Mouse (Mus musculus) macrophage (primary cell): ENCODE results near the gene Sap30l. TPM values are rescaled to one million over a fixed set of nuclear protein-coding genes. Genes with fewer than 3 reads are reported as not detected.
"Not testable (repeated sequence)": the region's sequence is repeated elsewhere in the genome, so short reads cannot be mapped to it uniquely, and the experiment has no call there.

Experiments used
- H3K27ac ChIP-seq: fragments of 350-480 bp; formaldehyde crosslinking; 2 replicates; pipeline ENCODE4 v1.9.0; 2021
- H3K36me3 ChIP-seq: fragments of 350-480 bp; formaldehyde crosslinking; 2 replicates; pipeline ENCODE4 v1.9.0; 2021; ENCODE audit errors: inconsistent target
- H3K4me3 ChIP-seq: fragments of 350-480 bp; formaldehyde crosslinking; 2 replicates; pipeline ENCODE4 v1.9.0; 2021; ENCODE audit errors: inconsistent target
- H3K79me2 ChIP-seq: fragments of 350-480 bp; formaldehyde crosslinking; 2 replicates; pipeline ENCODE4 v1.9.0; 2021; ENCODE audit errors: inconsistent target
- WGBS: methylation state at CpG from one replicate; pipeline ENCODE4 v1.1.7; 2026; ENCODE audit warnings: inconsistent platforms; ENCODE audit not compliant: missing documents; 5-methylcytosine and 5-hydroxymethylcytosine counted together
- polyA plus RNA-seq: library from polyadenylated mRNA; stranded (reverse); fragments of 250-400 nt; gene quantifications from 3 replicates; pipeline ENCODE4 v1.2.4, GENCODE M21; 2018; ENCODE audit warnings: inconsistent platforms

The Sap30l gene
- polyA plus RNA-seq, 1 experiment from 2014 or later, result 13.0 TPM

DNA sequence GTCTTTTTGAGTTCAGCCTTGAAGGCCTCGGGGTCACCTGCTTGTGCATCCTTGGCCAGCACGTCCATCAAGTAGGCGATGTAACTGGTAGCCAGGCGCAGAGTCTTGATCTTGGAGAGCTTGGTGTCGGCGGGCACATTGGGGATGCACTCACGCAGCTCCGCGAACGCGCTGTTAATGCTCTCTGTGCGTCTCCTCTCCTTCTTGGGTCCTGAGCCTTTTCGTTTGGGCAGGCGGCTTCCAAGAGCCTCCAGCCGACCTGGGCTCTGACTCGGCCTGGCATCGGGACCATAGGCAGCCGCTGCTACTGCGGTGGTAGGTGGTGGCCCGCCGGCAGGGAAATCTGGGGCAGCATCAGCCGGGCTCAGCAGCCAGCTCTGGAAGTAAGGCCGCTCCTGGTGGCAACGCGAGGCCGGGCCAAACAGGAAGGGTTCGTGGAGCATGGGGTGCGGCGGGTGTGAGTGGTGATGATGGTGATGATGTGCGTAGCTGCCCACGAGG is 29.9 kb downstream of the Sap30l start:
- H3K79me2 ChIP-seq, result no peaks in the 10 kb centered on the region
- no peak overlapping the region for H3K27ac ChIP-seq
- no peaks in the 10 kb centered on the region for H3K36me3 ChIP-seq
- whole genome bisulfite sequencing, result 29% methylated on average over 31 of the region's 31 CpGs
- H3K4me3 ChIP-seq, result no peak overlapping the region

DNA sequence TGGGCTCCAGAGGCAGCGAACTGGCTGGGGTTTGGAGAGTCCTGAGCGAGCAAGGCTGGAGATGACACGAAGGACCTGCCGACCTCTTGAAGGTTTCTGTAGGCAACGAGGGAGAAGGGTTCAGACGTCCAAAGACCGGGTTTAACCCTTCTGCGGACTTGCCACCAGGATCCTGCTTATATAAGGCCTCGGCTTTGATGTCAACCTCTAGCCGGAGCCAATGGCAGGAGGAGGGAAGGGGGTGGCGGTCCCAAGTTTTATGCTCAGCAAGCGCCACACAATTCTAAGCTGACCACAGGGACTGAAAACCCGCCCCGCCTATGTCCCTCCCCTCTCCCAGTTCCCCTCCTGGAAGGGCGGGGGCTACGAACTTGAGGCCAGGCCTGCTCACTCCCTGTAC is 30.4 kb downstream of the Sap30l start:
- H3K36me3 ChIP-seq, result no peaks in the 10 kb centered on the region
- H3K79me2 ChIP-seq, result no peaks in the 10 kb centered on the region
- H3K27ac ChIP-seq, result no peak overlapping the region
- no peak overlapping the region for H3K4me3 ChIP-seq
- WGBS, result 36% methylated on average over 16 of the region's 16 CpGs

DNA sequence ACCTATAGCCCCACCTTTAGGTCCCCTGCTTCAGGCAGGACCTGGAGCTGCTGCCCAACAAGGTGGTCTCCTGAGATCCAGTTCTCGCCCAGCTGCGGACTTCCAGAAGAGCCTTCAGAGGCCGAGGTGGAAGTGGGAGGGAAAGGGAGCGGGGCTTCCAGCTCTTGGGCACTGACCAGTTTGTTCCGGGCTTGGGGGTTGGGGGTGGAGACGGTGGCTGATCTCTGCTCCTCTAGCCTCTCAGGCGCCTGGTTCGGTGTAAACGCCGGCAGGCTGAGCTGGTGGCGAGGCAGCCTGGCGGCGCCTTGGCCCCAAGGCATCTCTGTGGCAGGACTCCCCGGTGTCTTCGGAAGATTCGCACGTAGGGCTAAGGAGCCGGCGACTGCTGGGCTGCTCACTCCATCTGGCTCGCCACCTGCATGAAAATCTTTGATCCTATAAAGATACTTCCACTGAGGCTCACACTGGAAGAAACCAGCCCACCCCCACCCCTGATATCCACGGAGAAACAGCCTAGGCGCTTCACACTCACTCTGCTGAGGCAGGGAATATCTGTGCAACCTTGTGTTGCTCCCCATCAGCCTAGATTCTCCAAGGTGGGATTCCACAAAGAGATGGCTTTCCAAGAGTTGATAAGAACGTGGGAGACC is 31.2 kb downstream of the Sap30l start, which contains the start of gene Hand1:
Gene Hand1, minus strand, starts transcription at position 267 of the 650 bp plus-strand sequence.
- no peak within 1 kb of the TSS for H3K4me3 ChIP-seq
- no peak within 1 kb of the TSS for H3K27ac ChIP-seq
- no peaks in the 10 kb centered on the region for H3K36me3 ChIP-seq
- 32% methylated on average over 22 of the region's 23 CpGs for WGBS
- no peaks in the 10 kb centered on the region for H3K79me2 ChIP-seq

DNA sequence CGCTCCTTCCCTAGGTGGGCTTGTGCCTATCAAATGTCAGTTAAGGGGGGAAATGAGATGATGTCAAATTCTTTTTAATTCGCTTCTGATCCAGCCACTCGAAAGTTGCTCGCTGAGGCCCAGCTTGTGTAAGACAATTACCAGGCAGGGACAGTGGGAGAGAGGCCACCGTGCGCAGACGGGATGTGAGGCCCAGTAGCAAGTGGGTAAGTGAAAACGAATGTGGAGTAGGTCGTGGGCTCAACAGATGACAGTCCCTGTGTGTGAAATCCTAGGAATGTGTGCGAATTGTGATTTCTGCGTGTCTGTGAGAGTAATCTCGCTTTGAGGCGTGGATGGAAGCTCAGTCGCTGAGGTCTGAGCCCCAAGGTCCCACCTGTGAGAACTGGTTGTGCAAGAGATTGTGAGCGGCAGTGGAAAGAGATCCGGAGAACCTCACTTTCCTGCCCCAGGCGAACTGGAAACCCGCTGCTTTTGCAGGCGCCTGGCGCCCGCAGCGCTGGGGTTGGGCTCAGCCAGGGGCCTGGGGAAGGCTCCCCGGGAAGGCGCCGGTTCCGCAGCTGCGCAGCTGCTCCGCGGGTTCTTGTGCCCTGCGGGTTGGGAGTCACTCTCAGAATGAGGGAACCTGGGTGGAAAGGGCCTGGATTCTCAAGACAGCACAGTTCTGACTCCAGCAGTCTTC is 32.0 kb downstream of the Sap30l start:
- no peak overlapping the region for H3K27ac ChIP-seq
- no peaks in the 10 kb centered on the region for H3K36me3 ChIP-seq
- H3K4me3 ChIP-seq, result no peak overlapping the region
- 11% methylated on average over 30 of the region's 30 CpGs for WGBS
- no peaks in the 10 kb centered on the region for H3K79me2 ChIP-seq

DNA sequence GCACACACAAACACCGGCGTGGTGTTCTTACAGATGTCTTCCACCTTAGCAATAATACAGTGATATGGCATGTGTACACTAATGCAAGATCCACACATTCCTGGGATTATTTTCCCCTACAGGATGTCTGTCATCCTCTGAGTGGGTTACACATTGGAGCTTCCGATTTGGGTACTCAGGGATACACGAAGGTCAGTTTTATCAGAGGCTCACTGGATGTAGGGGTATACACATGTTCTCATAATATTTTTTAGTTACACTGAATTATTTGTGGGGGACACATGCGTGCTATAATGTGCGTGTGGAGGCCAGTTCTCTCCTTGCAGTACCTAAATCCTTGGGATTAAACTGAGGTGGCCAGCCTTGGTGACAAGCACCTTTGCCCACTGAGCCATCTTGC is 32.6 kb downstream of the Sap30l start:
- H3K79me2 ChIP-seq, result no peaks in the 10 kb centered on the region
- H3K4me3 ChIP-seq, result no peak overlapping the region
- 21% methylated on average over 6 of the region's 6 CpGs for whole genome bisulfite sequencing

DNA sequence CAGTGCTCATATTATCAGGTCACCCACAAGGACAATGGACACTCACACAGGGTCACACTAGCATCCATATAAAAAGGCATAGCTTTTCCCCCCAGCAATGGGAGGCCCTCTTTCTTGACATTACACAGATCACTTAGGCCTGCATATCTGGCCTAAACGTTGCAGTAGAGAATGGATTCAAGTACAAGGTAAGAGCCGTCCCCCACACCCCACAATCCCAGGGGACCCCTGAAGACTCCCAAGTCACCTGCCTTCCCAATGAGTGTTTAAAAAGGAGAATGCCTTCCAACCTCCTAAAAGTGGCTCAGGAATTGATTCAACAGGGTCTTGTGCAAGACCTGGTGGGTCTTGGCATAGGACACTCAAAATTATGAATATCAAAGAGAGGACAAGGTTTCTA is 33.9 kb downstream of the Sap30l start:
- no peaks in the 10 kb centered on the region for H3K36me3 ChIP-seq
- WGBS, result 66% methylated on average over 2 of the region's 2 CpGs
- no peak overlapping the region for H3K27ac ChIP-seq
- H3K79me2 ChIP-seq, result no peaks in the 10 kb centered on the region
- H3K4me3 ChIP-seq, result no peak overlapping the region

More for the DNA sequence above, 32.6 kb downstream of the Sap30l start:
- H3K36me3 ChIP-seq, result no peaks in the 10 kb centered on the region
- H3K27ac ChIP-seq, result no peak overlapping the region

DNA sequence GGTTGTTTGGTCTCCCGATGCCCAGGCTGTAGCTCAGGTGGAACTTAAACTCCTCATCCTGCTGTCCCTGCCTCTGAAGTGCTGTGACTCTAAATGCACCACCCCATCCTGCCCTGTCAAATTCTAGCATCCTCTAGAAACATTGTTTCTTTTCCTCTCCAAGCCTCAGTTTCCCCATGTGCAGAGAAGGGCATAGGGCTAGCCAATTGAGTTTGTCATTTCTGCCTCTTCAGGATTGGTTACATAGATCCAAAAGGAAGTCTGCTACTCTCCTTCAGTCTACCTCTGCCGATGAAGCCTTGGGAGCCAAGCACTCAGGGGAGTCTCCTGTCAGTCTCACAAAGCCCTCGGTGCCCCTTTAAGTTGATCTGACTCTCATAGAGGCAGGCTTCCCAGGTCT is 34.5 kb downstream of the Sap30l start:
- Histone ChIP-seq H3K36me3 (no peaks in the 10 kb centered on the region), H3K27ac (no peak overlapping the region), H3K79me2 (no peaks in the 10 kb centered on the region), H3K4me3 (no peak overlapping the region)
- 32% methylated on average over 3 of the region's 3 CpGs for WGBS

DNA sequence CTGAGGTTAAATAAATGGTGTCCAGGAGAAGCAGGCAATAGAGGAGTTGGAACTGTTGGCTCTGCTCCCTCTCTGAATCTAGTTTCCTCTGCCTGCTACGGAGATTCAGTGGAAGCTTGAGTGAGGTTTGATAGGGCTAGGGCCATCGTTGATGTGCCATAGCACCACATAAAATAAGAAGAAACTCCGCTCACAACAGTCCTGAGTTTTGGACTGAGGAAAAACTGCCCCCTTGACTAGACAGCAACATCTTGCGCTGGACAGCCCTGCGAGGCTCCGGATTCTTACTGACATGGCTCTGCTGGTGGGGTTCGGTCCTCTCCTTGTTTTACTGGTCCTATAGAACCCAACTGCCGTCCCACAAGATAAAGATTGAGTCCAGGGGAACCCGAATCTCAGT is 35.0 kb downstream of the Sap30l start:
- Histone ChIP-seq H3K79me2 (no peaks in the 10 kb centered on the region), H3K27ac (no peak overlapping the region), H3K4me3 (no peak overlapping the region), H3K36me3 (no peaks in the 10 kb centered on the region)
- 31% methylated on average over 9 of the region's 9 CpGs for WGBS

DNA sequence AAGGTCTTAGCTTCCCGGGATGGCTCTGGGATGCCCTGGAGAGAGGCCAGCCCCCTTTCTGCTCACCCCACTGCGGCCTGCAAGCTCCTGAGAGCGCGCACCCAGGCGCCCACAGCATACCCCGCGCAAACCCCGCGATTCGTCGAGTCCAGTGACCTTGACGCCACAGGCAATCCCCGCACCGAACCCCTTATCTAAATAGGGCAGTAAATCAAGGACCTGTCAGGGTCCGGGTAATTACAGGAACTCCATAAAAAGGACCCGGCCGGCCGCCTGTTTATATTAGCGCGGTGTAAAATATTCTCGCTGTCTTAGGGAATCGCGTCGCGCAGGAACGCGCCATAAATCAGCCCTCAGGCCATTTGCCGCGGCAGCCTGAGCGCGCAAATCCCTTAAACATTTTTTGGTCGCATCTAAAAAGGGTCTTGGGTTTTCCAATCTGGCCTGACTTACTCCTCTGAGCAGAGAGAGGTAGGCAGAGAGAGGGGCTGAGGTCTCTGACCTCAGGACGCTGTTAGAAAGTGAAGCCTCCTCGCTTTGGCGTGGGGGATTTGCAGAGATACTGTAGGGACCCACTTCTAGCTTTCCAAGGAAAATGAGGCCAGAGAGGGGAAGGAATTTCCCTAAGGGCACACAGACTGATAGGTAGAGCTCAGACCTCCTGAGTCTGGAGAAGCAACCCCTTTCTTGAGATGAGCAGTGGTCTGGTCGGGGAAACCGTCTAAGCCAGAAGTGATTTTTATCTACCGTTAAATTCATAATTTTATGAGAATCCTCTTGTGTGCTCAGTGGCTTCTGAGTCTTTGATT is 35.6 kb downstream of the Sap30l start:
- Histone ChIP-seq H3K36me3 (no peaks in the 10 kb centered on the region), H3K4me3 (no peak overlapping the region), H3K79me2 (no peaks in the 10 kb centered on the region), H3K27ac (no peak overlapping the region)
- 5% methylated on average over 38 of the region's 38 CpGs for WGBS

DNA sequence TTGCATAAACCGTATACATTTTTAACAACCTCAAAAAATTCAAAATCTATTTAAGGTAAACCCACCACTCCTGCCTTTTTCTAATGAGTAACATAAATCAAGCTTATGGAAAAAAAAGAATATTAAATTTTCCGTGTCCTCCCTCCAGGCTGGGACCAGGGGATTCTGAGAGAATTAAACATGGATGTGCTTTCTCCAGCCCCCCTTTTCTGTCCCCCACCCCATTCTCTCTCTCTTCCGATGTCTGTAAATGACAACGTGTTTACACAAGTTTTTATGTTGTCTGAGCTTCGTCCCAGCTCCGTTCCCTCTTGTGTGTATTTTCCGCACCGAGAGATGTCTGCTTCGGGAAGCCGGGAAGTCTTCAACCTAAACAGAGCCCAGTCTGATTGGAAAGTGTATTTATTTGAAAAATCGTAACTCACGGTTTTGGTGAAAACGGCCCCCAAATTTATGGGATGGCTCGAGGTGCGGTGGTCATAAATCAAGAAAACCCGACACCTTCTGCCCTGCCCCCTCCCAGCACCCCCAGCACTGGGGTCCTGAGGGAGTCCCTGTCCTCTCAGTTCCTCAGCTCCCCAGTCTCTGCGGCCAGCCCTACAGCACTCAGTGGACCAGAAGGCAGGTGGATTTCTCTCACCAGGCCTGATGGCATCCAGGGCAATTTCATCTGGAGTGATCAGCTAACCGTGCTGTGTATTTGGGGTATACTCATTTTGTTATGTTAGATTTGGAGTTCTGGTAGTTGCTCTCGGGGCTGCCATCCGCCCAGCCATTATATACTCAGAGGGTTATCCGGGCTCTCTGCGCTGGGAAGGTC is 36.6 kb downstream of the Sap30l start:
- WGBS, result 27% methylated on average over 22 of the region's 22 CpGs
- no peaks in the 10 kb centered on the region for H3K79me2 ChIP-seq
- H3K4me3 ChIP-seq, result no peak overlapping the region
- no peaks in the 10 kb centered on the region for H3K36me3 ChIP-seq
- H3K27ac ChIP-seq, result no peak overlapping the region

DNA sequence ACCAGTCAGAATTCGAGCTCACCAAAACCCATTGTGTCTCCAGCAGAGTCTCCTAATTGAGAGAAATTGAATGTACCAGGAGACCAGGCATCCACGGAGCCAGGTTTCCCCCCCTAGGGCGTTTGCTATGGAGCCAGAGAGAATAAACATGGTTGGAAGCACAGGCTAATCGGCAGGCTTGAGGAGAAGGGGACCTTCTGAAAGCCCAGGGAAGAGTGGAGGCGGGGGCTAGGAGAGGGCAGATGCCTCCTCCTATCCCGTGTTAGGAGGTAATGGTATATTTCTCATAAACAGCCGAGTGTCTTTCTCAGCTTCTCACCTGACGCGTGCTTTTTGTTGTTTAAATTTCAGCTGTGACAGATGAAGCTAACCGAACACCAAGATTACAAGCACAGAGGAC is 39.5 kb downstream of the Sap30l start:
- Histone ChIP-seq H3K36me3 (no peaks in the 10 kb centered on the region), H3K79me2 (no peaks in the 10 kb centered on the region), H3K4me3 (no peak overlapping the region), H3K27ac (no peak overlapping the region)
- WGBS, result 39% methylated on average over 10 of the region's 10 CpGs

DNA sequence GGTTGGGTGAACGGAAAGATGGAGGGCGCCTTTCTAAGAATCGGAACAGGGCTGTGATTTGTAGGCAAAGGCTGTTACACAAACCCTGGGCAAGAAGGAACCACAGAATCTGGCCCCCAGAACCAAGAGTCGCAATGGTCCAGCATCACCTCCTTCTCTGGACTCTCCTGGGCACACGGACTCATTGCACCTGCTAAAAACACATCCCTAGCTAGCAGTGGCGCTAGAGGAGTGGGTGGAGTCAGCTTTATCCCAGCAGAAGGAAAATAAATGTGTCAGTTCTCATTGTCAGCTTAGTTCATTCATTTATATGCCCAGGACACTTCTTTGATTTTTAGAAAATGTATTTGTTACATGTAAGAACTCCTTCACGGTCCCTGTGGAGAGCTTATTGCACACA is 40.0 kb downstream of the Sap30l start:
- 50% methylated on average over 7 of the region's 7 CpGs for WGBS
- H3K4me3 ChIP-seq, result no peak overlapping the region
- no peaks in the 10 kb centered on the region for H3K36me3 ChIP-seq
- H3K27ac ChIP-seq, result no peak overlapping the region
- no peaks in the 10 kb centered on the region for H3K79me2 ChIP-seq

DNA sequence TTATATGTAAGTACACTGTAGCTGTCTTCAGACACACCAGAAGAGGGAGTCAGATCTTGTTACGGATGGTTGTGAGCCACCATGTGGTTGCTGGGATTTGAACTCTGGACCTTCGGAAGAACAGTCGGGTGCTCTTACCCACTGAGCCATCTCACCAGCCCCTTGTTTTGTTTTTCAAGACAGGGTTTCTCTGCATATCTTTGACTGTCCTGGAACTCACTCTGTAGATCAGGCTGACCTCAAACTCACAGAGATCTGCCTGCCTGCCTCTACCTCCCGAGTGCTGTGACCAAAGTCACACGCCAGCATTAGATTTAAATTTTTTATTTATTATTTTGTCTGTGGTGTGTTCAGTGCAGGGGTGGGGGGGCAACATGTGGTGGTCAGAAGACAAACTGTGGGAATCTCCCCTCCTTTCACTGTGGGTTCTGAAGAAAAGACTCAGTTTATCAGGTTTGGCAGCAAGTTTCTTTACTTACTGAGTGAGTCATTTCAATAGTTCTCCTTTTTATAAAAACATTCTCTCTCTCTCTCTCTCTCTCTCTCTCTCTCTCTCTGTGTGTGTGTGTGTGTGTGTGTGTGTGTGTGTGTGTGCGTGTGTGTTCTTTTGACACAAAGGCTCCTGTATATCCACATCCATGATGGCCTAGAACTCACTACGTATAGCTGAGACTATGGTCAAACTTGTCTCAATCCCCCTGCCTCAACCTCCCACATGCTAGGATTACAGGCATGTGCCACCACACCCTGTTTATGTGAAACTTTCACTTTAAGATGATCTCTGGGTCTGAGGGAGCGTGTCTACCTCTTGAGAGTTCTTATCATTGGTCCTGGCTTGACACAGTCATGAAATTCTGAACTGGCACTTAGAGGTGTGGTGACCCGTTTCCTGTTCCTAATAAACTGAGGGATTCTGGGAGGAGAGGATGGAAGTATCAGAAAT is 45.3 kb downstream of the Sap30l start:
- H3K4me3 ChIP-seq, H3K36me3 ChIP-seq, H3K27ac ChIP-seq, H3K79me2 ChIP-seq: not testable (repeated sequence)
- WGBS, result 76% methylated on average over 7 of the region's 9 CpGs
